Mouse (Mus musculus) heart, embryonic 15.5 days (tissue): ENCODE measurements around the gene Ccdc106. TPM values are rescaled to one million over a fixed set of nuclear protein-coding genes. Genes with fewer than 3 reads are reported as not detected.

Experiments used
- ATAC-seq: fragments of 200-750 bp; cut with Nextera tagmentation; replicated peaks from 2 replicates; pipeline ENCODE4 v1.8.0; 2017; ENCODE audit warnings: low read depth, moderate TSS enrichment; ENCODE audit not compliant: insufficient number of reproducible peaks, insufficient read depth, low FRiP score
- H3K27ac ChIP-seq: fragments of 300-500 bp; sonication (generic); 2 replicates; pipeline ENCODE4 v1.5.1; 2015; ENCODE audit warnings: mild to moderate bottlenecking, inconsistent platforms
- H3K27me3 ChIP-seq: fragments of 300-500 bp; sonication (generic); 2 replicates; pipeline ENCODE4 v1.6.1; 2015; ENCODE audit warnings: inconsistent platforms
- H3K36me3 ChIP-seq: fragments of 300-500 bp; sonication (generic); 2 replicates; pipeline ENCODE4 v1.6.1; 2015; ENCODE audit warnings: mild to moderate bottlenecking, inconsistent platforms
- H3K4me1 ChIP-seq: fragments of 300-500 bp; sonication (generic); replicated peaks from 2 replicates; pipeline ENCODE4 v1.6.1; 2015; ENCODE audit warnings: inconsistent platforms
- H3K4me2 ChIP-seq: fragments of 300-500 bp; sonication (generic); 2 replicates; pipeline ENCODE4 v1.6.1; 2015; ENCODE audit warnings: inconsistent platforms, mild to moderate bottlenecking, moderate library complexity
- H3K4me3 ChIP-seq: fragments of 300-500 bp; sonication (generic); 2 replicates; pipeline ENCODE4 v1.5.1; 2015; ENCODE audit warnings: mild to moderate bottlenecking, inconsistent platforms
- H3K9ac ChIP-seq: fragments of 300-500 bp; sonication (generic); 2 replicates; pipeline ENCODE4 v1.6.1; 2015; ENCODE audit warnings: mild to moderate bottlenecking, inconsistent platforms
- H3K9me3 ChIP-seq: fragments of 300-500 bp; sonication (generic); replicated peaks from 2 replicates; pipeline ENCODE4 v1.6.1; 2016; ENCODE audit warnings: inconsistent platforms
- WGBS: fragments of 180-500 bp; shearing (Covaris S2); methylation state at CpG from one replicate; pipeline ENCODE4 v1.1.7; 2015; ENCODE audit warnings: mixed read lengths; 5-methylcytosine and 5-hydroxymethylcytosine counted together
- polyA plus RNA-seq: library from polyadenylated mRNA; unstranded; fragments of >200 nt; fragmentation: Nextera tagmentation; extraction: Ambion mirVana; gene quantifications from 2 replicates; pipeline ENCODE4 v1.2.1, GENCODE M21; 2015

Ccdc106 gene
- polyA plus RNA-seq, 1 experiment from 2014 or later = 1.7 TPM

GRCm38 (mm10) chr7:5037026-5037425, 16.7 kb downstream of the Ccdc106 start:
- peaks cover 40% of the 10 kb centered on the region for H3K36me3 ChIP-seq
- H3K9ac ChIP-seq = no peak overlapping the region
- H3K27me3 ChIP-seq = no peaks in the 10 kb centered on the region
- no peak for ATAC-seq
- 90% methylated on average over 7 of the region's 7 CpGs for WGBS
- no peak overlapping the region for H3K4me3 ChIP-seq
- H3K4me1 ChIP-seq = peaks cover 13% of the 10 kb centered on the region
- no peaks in the 10 kb centered on the region for H3K9me3 ChIP-seq
- H3K27ac ChIP-seq = no peak overlapping the region
- peak overlapping the region; percentile 60; the same call in 1 of the 2 replicates for H3K4me2 ChIP-seq

DNA sequence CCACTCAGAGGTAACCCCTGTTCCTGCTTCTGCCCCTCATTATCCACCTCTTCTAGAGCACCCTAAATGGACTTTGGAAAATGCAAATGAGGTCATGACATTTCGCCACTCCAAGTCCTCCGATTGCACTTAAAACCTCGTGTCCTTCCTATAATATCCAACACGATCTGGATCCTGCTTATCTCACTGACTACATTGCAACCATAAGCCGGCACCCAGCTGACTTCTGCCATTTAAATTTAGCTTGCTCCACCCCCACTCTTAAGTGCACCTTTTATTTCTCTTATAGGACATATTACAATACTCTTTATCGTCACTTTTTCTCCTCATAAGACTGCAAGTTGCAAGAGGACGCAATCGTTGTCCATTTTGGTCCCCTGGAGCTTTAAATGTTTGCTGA, 17.1 kb downstream of the Ccdc106 start:
- Histone ChIP-seq H3K4me3 (peak overlapping the region; percentile 77), H3K36me3 (peaks cover 36% of the 10 kb centered on the region), H3K9me3 (no peaks in the 10 kb centered on the region), H3K27me3 (no peaks in the 10 kb centered on the region), H3K4me2 (peak overlapping the region; percentile 60), H3K27ac (peak overlapping the region; percentile 96), H3K4me1 (peaks cover 13% of the 10 kb centered on the region), H3K9ac (peak overlapping the region; percentile 82; the same call in 1 of the 2 replicates)
- WGBS = 72% methylated on average over 8 of the region's 8 CpGs
- no peak for ATAC-seq

GRCm38 (mm10) chr7:5038109-5038732, 17.9 kb downstream of the Ccdc106 start, which contains the start of gene Zfp784:
Gene Zfp784, minus strand, starts transcription at chr7:5038446.
- H3K4me1 ChIP-seq = peaks cover 13% of the 10 kb centered on the region
- under 1% methylated on average over 48 of the region's 48 CpGs for WGBS
- no peaks in the 10 kb centered on the region for H3K9me3 ChIP-seq
- H3K9ac ChIP-seq = peak within 1 kb of the TSS; percentile 82
- H3K36me3 ChIP-seq = peaks cover 28% of the 10 kb centered on the region
- H3K4me2 ChIP-seq = peak within 1 kb of the TSS; percentile 60
- H3K4me3 ChIP-seq = peak within 1 kb of the TSS; percentile 77
- H3K27me3 ChIP-seq = no peaks in the 10 kb centered on the region
- H3K27ac ChIP-seq = peak within 1 kb of the TSS; percentile 96
- ATAC-seq = peak; percentile 96

DNA sequence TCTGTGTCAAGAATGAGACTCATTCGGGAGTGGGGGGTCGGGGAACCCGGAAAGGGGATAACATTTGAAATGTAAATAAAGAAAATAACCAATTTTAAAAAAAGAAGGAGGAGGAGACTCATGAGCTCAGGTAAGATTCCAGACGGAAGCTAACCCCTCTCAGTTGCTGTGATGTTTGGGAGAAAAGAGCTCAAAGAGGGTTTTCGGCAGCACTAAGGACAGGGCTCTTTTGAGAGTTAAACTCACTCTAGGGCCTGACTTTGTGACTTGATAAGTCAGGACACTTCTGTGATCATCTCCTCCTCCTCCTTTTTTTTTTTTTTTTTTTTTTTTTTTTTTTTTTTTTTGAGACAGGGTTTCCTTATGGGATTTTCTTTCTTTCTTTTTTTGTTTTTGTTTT, 18.6 kb downstream of the Ccdc106 start:
- WGBS = 25% methylated on average over 5 of the region's 5 CpGs
- ATAC-seq = no peak

GRCm38 (mm10) chr7:5044981-5045380, 24.6 kb downstream of the Ccdc106 start:
- H3K4me3 ChIP-seq = no peak overlapping the region
- WGBS = 51% methylated on average over 2 of the region's 2 CpGs

More for the DNA sequence above, 18.6 kb downstream of the Ccdc106 start:
- peak overlapping the region; percentile 82; the same call in 1 of the 2 replicates for H3K9ac ChIP-seq
- H3K4me3 ChIP-seq = peak overlapping the region; percentile 77
- peak overlapping the region; percentile 96 for H3K27ac ChIP-seq
- H3K4me2 ChIP-seq = peak overlapping the region; percentile 60
- H3K4me1 ChIP-seq = peaks cover 13% of the 10 kb centered on the region
- H3K27me3 ChIP-seq = no peaks in the 10 kb centered on the region
- H3K9me3 ChIP-seq = no peaks in the 10 kb centered on the region
- peaks cover 21% of the 10 kb centered on the region for H3K36me3 ChIP-seq

GRCm38 (mm10) chr7:5046112-5046511, 25.8 kb downstream of the Ccdc106 start:
- Histone ChIP-seq H3K9ac (no peak overlapping the region), H3K36me3 (no peaks in the 10 kb centered on the region), H3K4me3 (no peak overlapping the region), H3K4me1 (peaks cover 8% of the 10 kb centered on the region), H3K27ac (no peak overlapping the region), H3K9me3 (no peaks in the 10 kb centered on the region), H3K27me3 (no peaks in the 10 kb centered on the region), H3K4me2 (no peak overlapping the region)
- WGBS = 63% methylated on average over 2 of the region's 2 CpGs
- ATAC-seq = no peak

More at GRCm38 (mm10) chr7:5044981-5045380, 24.6 kb downstream of the Ccdc106 start:
- no peaks in the 10 kb centered on the region for H3K27me3 ChIP-seq
- H3K9ac ChIP-seq = no peak overlapping the region
- no peaks in the 10 kb centered on the region for H3K36me3 ChIP-seq
- H3K4me1 ChIP-seq = no peaks in the 10 kb centered on the region
- no peak overlapping the region for H3K27ac ChIP-seq
- H3K9me3 ChIP-seq = no peaks in the 10 kb centered on the region
- ATAC-seq = no peak
- no peak overlapping the region for H3K4me2 ChIP-seq

DNA sequence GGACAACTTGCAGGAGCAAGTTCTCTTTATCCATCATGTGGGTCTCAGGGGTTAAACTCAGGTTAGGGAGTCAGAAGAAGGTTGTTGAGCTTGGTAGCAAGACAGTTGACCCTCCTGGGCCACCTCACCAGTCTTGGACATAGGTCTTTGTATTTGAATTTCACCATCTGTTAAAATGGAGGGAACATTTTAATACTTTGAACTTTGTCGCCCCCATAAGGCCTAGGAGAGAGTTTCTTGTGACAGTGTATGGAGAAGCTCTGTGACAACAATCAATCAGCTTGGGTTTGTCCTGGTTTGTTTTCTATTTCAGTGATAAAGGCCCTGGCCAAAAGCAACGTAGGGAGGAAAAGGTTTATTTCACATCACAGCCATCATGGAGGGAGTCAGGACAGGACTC, 27.0 kb downstream of the Ccdc106 start:
- WGBS = 15% methylated on average over 2 of the region's 2 CpGs
- H3K36me3 ChIP-seq = no peaks in the 10 kb centered on the region
- H3K27ac ChIP-seq = no peak overlapping the region
- ATAC-seq = no peak
- no peaks in the 10 kb centered on the region for H3K9me3 ChIP-seq
- peaks cover 7% of the 10 kb centered on the region for H3K27me3 ChIP-seq
- no peak overlapping the region for H3K9ac ChIP-seq
- peaks cover 15% of the 10 kb centered on the region for H3K4me1 ChIP-seq
- H3K4me3 ChIP-seq = no peak overlapping the region
- no peak overlapping the region for H3K4me2 ChIP-seq

GRCm38 (mm10) chr7:5051193-5052192, 31.1 kb downstream of the Ccdc106 start, which contains the start of gene Zfp580:
Gene Zfp580, plus strand, starts transcription at chr7:5051538.
- H3K4me2 ChIP-seq = peak within 1 kb of the TSS; percentile 96
- WGBS = 2% methylated on average over 65 of the region's 65 CpGs
- peak within 1 kb of the TSS; percentile 89 for H3K4me3 ChIP-seq
- ATAC-seq = peak; percentile 77
- peak within 1 kb of the TSS; percentile 68 for H3K27ac ChIP-seq
- no peaks in the 10 kb centered on the region for H3K36me3 ChIP-seq
- H3K4me1 ChIP-seq = peaks cover 33% of the 10 kb centered on the region
- H3K9me3 ChIP-seq = no peaks in the 10 kb centered on the region
- H3K9ac ChIP-seq = peak within 1 kb of the TSS; percentile 82
- peaks cover 49% of the 10 kb centered on the region for H3K27me3 ChIP-seq

DNA sequence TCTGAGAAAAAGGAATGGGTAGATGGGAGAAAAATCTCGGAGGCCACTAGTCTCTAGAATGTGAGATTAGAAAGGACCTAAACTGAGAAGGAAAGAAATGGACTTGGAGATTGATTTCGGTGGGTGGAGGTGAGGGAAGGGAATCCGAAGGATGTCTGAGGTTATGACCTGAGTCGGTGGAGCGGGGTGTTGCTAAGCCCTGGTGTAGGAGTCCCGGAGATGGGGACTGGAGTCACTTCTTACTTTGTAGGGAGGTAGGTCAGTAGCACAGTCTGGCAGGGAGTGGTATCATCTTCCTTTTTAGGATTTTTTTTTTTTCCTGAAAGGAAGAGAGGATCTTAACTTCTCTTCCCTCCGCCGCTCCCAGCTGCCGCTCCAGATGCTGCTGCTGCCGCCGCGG, 32.1 kb downstream of the Ccdc106 start:
- Histone ChIP-seq H3K36me3 (no peaks in the 10 kb centered on the region), H3K9ac (peak overlapping the region; percentile 53), H3K4me2 (peak overlapping the region; percentile 96), H3K27ac (no peak overlapping the region), H3K27me3 (peaks cover 59% of the 10 kb centered on the region), H3K9me3 (no peaks in the 10 kb centered on the region), H3K4me3 (peak overlapping the region; percentile 89), H3K4me1 (peaks cover 40% of the 10 kb centered on the region)
- no peak for ATAC-seq
- 4% methylated on average over 12 of the region's 12 CpGs for WGBS

DNA sequence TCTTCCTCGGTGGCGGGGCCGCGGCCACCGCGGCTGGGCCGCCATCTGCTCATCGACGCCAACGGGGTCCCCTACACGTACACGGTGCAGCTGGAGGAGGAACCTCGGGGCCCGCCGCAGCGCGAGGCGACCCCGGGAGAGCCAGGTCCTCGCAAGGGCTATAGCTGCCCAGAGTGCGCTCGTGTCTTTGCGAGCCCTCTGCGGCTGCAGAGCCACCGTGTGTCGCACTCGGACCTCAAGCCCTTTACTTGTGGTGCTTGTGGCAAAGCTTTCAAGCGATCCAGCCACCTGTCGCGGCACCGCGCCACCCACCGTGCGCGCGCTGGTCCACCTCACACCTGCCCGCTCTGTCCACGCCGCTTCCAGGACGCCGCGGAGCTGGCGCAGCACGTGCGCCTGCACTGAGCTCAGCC, 32.6 kb downstream of the Ccdc106 start:
- H3K4me1 ChIP-seq = peaks cover 40% of the 10 kb centered on the region
- no peak overlapping the region for H3K27ac ChIP-seq
- no peaks in the 10 kb centered on the region for H3K9me3 ChIP-seq
- no peak for ATAC-seq
- H3K9ac ChIP-seq = peak overlapping the region; percentile 53
- H3K4me2 ChIP-seq = peak overlapping the region; percentile 96
- H3K36me3 ChIP-seq = no peaks in the 10 kb centered on the region
- 8% methylated on average over 41 of the region's 45 CpGs for WGBS
- H3K4me3 ChIP-seq = peak overlapping the region; percentile 89
- peaks cover 64% of the 10 kb centered on the region for H3K27me3 ChIP-seq
